Comparison of ENCODE assay signal across 8 mouse cellular contexts in genomic region chr13:46273453-46274110, GRCm38 (mm10). TPM values are rescaled to one million over a fixed set of nuclear protein-coding genes. Genes with fewer than 3 reads are reported as not detected.
DNase-seq lines count a peak whose midpoint lies in the region; ATAC-seq lines count a peak whose summit lies in the region.

Gene Stmnd1, plus strand, starts transcription at chr13:46273721.

- H3K27me3 ChIP-seq in forebrain, embryonic 14.5 days (replicated peaks; ENCODE audit: control insufficient read depth, insufficient read depth, low read length) = no peaks in the 10 kb centered on the region
- no peaks in the 10 kb centered on the region for H3K27me3 ChIP-seq in hindbrain, embryonic 12.5 days

- H3K4me1 ChIP-seq in forebrain, embryonic 14.5 days (ENCODE audit: control insufficient read depth, insufficient read depth, low read length) = peaks cover 6% of the 10 kb centered on the region; the same call in 1 of the 2 replicates
- H3K4me1 ChIP-seq in hindbrain, embryonic 12.5 days = peaks cover 26% of the 10 kb centered on the region

- H3K9me3 ChIP-seq in forebrain, embryonic 14.5 days (replicated peaks; ENCODE audit: control insufficient read depth, low read length) = no peaks in the 10 kb centered on the region
- H3K9me3 ChIP-seq in hindbrain, embryonic 12.5 days (replicated peaks) = no peaks in the 10 kb centered on the region

- DNase-seq in gastrocnemius, adult 18-20 months (ENCODE audit: low spot score) = peak; percentile 17
- DNase-seq in gastrocnemius, postnatal 36 days = no peak
- DNase-seq in forebrain, embryonic 14.5 days (ENCODE audit: low spot score) = no peak
- DNase-seq in testis, postnatal 14 days (ENCODE audit: low spot score) = peak; percentile 27
- no peak for DNase-seq in c-Kit-positive CD71-positive TER-119-positive erythroid progenitor cells, embryonic 14.5 days (ENCODE audit: low spot score)
- no peak for DNase-seq in left cerebral cortex, postnatal 14 days (ENCODE audit: low spot score in 2 of 2)

- no peaks in the 10 kb centered on the region for H3K36me3 ChIP-seq in forebrain, embryonic 14.5 days (ENCODE audit: control insufficient read depth, insufficient read depth, low read length)
- no peaks in the 10 kb centered on the region for H3K36me3 ChIP-seq in hindbrain, embryonic 12.5 days

- intact Hi-C loops in gastrocnemius, postnatal 36 days (cut with DNase I) = loop anchor here (10.0 kb wide), 1 partner anchor 179 kb away; no protein-coding TSS in a partner anchor
- intact Hi-C loops in left cerebral cortex, postnatal 14 days (cut with DNase I) = no loop called here

- H3K9ac ChIP-seq in forebrain, embryonic 14.5 days (ENCODE audit: low read length) = 0 out of 2 replicates have a peak within 1 kb of the TSS, but pooled peaks have one; percentile 21
- H3K9ac ChIP-seq in hindbrain, embryonic 12.5 days = peak within 1 kb of the TSS; percentile 49

- no peak within 1 kb of the TSS for H3K4me3 ChIP-seq in forebrain, embryonic 14.5 days (ENCODE audit: low read depth, low read length)
- no peak within 1 kb of the TSS; the same call in 1 of the 2 replicates for H3K4me3 ChIP-seq in hindbrain, embryonic 12.5 days

- H3K27ac ChIP-seq in forebrain, embryonic 14.5 days (ENCODE audit: low read depth, low read length) = no peak within 1 kb of the TSS
- H3K27ac ChIP-seq in hindbrain, embryonic 12.5 days = no peak within 1 kb of the TSS

- ATAC-seq in forebrain, embryonic 14.5 days = no peak
- ATAC-seq in hindbrain, embryonic 12.5 days (ENCODE audit: low FRiP score) = no peak
- 0 out of 2 replicates have a peak, but pooled peaks have one; percentile 14 for ATAC-seq in megakaryocyte-erythroid progenitor cell, adult 5-6 weeks (replicated peaks; ENCODE audit: low FRiP score, low TSS enrichment, poor library complexity, severe bottlenecking)

- peak within 1 kb of the TSS; percentile 14; the same call in 1 of the 2 replicates for H3K4me2 ChIP-seq in forebrain, embryonic 14.5 days (ENCODE audit: low read length)
- peak within 1 kb of the TSS; percentile 48 for H3K4me2 ChIP-seq in hindbrain, embryonic 12.5 days (replicated peaks)

- WGBS in forebrain, embryonic 14.5 days = 30% methylated on average over 7 of the region's 8 CpGs
- WGBS in hindbrain, embryonic 12.5 days = 15% methylated on average over 8 of the region's 8 CpGs

RNA-seq across cellular contexts. Expression of gene Stmnd1, which starts in this region (rescaled TPM):
- total RNA-seq in gastrocnemius, adult 18-20 months (2021) = not detected
- total RNA-seq in gastrocnemius, postnatal 36 days (2021) = under 1 TPM in 1 of 2 experiments, not detected in 1; 0.30 TPM
- polyA plus RNA-seq in forebrain, embryonic 14.5 days (2014; fragmentation: Nextera tagmentation; extraction: Ambion mirVana) = not detected in 2 replicates
- 0.27 TPM in 1 of 2 replicates, not detected in the other for polyA plus RNA-seq in hindbrain, embryonic 12.5 days (2016; fragmentation: Nextera tagmentation; extraction: Ambion mirVana)
- not detected in 2 replicates for total RNA-seq in megakaryocyte-erythroid progenitor cell, adult 5-6 weeks (2014; fragmentation: Nextera tagmentation)
- not detected in 2 replicates for total RNA-seq in megakaryocyte-erythroid progenitor cell, adult 5-6 weeks (2017)
- total RNA-seq in left cerebral cortex, postnatal 14 days (2021) = not detected

Comparison
In these comparisons a context has a peak if more than half of its experiments do, and no peak if none do; other contexts are left out.
1. Peak in DNase-seq in gastrocnemius, adult 18-20 months; RNA of the gene not detected or under 1 TPM.
2. Peak in ATAC-seq in megakaryocyte-erythroid progenitor cell, adult 5-6 weeks; RNA of the gene not detected or under 1 TPM.